In the genomic region with DNA sequence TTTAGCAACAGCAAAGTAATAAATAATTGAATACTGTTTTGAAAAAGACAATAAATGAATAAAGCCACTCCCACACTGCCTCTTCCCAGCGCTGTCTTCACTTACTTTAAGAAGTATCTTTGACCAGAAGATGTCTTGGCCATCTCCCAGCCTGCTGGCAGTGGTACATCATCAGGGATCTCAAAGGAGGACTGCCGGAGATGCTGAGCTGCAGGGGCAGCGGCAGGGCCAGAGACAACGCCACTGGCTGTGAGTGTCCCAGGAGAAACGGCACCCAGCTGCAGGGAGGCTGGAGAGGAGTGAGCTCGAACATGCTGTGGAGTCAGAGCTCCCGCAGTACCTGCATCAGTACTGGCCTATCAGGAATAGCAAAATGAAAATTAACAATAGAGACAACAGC, we compare ENCODE assay signal across 10 mouse cellular contexts. TPM values are rescaled to one million over a fixed set of nuclear protein-coding genes. Genes with fewer than 3 reads are reported as not detected.
DNase-seq lines count a peak whose midpoint lies in the region; ATAC-seq and TF ChIP-seq lines count a peak whose summit lies in the region.
"Had no signal": no experiment of that assay in that cellular context is flagged by ENCODE, and none has a peak within 500 bp of the region (broad histone marks: within the 10 kb centered on the region; RNA-seq: fewer than 3 reads in every experiment).

No protein-coding gene starts in this region.

- intact Hi-C loops in heart, postnatal 10 days (cut with DNase I) = loop anchor here (5.0 to 10.0 kb wide), 6 partner anchors 39 to 819 kb away; a partner anchor contains a TSS

- H3K9me3 ChIP-seq in heart, embryonic 11.5 days (replicated peaks; ENCODE audit: control insufficient read depth, low read length) = no peaks in the 10 kb centered on the region
- H3K9me3 ChIP-seq in hindbrain, embryonic 14.5 days (ENCODE audit: control insufficient read depth, low read length) = no peaks in the 10 kb centered on the region
- no peaks in the 10 kb centered on the region for H3K9me3 ChIP-seq in stomach, postnatal 0 days (ENCODE audit: control insufficient read depth, low read length)

- no peak for TF ChIP-seq CTCF in stomach, postnatal 0 days (IDR thresholded peaks at IDR 0.05; ENCODE audit: low read depth)

- no peak for ATAC-seq in heart, embryonic 11.5 days (replicated peaks; ENCODE audit: insufficient number of reproducible peaks, low FRiP score, low TSS enrichment)
- no peak for ATAC-seq in hindbrain, embryonic 14.5 days (ENCODE audit: low FRiP score)
- no peak for ATAC-seq in stomach, postnatal 0 days (ENCODE audit: low FRiP score, low TSS enrichment)

- no peak overlapping the region for H3K27ac ChIP-seq in heart, embryonic 11.5 days (ENCODE audit: low read depth, low read length)
- no peak overlapping the region for H3K27ac ChIP-seq in hindbrain, embryonic 14.5 days
- no peak overlapping the region for H3K27ac ChIP-seq in stomach, postnatal 0 days (replicated peaks)
- H3K27ac ChIP-seq: layer of hippocampus, adult 2 months had no signal

- WGBS in heart, embryonic 11.5 days (ENCODE audit: insufficient replicate concordance) = 55% methylated on average over 7 of the region's 7 CpGs
- WGBS in hindbrain, embryonic 14.5 days = 46% methylated on average over 7 of the region's 7 CpGs
- 40% methylated on average over 7 of the region's 7 CpGs for WGBS in stomach, postnatal 0 days

- no peak for TF ChIP-seq EP300 in stomach, postnatal 0 days (optimal IDR thresholded peaks at IDR 0.05)

- H3K4me2 ChIP-seq in heart, embryonic 11.5 days = peak overlapping the region; percentile 39
- H3K4me2 ChIP-seq in hindbrain, embryonic 14.5 days (replicated peaks) = peak overlapping the region; percentile 35; the same call in 1 of the 2 replicates
- H3K4me2 ChIP-seq in stomach, postnatal 0 days (replicated peaks; ENCODE audit: low read depth) = peak overlapping the region; percentile 32

- 0 out of 2 replicates have a peak overlapping the region, but pooled peaks have one; percentile 5 for H3K4me3 ChIP-seq in heart, embryonic 11.5 days (ENCODE audit: low read depth, low read length)
- H3K4me3 ChIP-seq in hindbrain, embryonic 14.5 days (replicated peaks; ENCODE audit: low read length) = no peak overlapping the region
- H3K4me3 ChIP-seq in stomach, postnatal 0 days (ENCODE audit: low read depth, low read length) = no peak overlapping the region
- H3K4me3 ChIP-seq: layer of hippocampus, adult 2 months had no signal

- H3K36me3 ChIP-seq in heart, embryonic 11.5 days (ENCODE audit: control insufficient read depth, insufficient read depth, low read length) = peaks cover 11% of the 10 kb centered on the region; the same call in 1 of the 2 replicates
- no peaks in the 10 kb centered on the region for H3K36me3 ChIP-seq in hindbrain, embryonic 14.5 days (replicated peaks; ENCODE audit: control insufficient read depth, insufficient read depth)
- H3K36me3 ChIP-seq in stomach, postnatal 0 days (ENCODE audit: control insufficient read depth, insufficient read depth, low read length) = no peaks in the 10 kb centered on the region; the same call in 1 of the 2 replicates

- peaks cover 4% of the 10 kb centered on the region for H3K4me1 ChIP-seq in heart, embryonic 11.5 days (ENCODE audit: control insufficient read depth, insufficient read depth, low read length)
- H3K4me1 ChIP-seq in hindbrain, embryonic 14.5 days (replicated peaks; ENCODE audit: control insufficient read depth, insufficient read depth, low read length) = peaks cover 6% of the 10 kb centered on the region
- no peaks in the 10 kb centered on the region for H3K4me1 ChIP-seq in stomach, postnatal 0 days (replicated peaks; ENCODE audit: control insufficient read depth, insufficient read depth)

- H3K9ac ChIP-seq in heart, embryonic 11.5 days (ENCODE audit: low read depth, low read length) = no peak overlapping the region
- no peak overlapping the region for H3K9ac ChIP-seq in hindbrain, embryonic 14.5 days
- 0 out of 2 replicates have a peak overlapping the region, but pooled peaks have one; percentile 18 for H3K9ac ChIP-seq in stomach, postnatal 0 days (ENCODE audit: low read length)

- H3K27me3 ChIP-seq in heart, embryonic 11.5 days (ENCODE audit: control insufficient read depth, insufficient read depth, low read length) = no peaks in the 10 kb centered on the region; the same call in 1 of the 2 replicates
- peaks cover 18% of the 10 kb centered on the region for H3K27me3 ChIP-seq in hindbrain, embryonic 14.5 days (ENCODE audit: control insufficient read depth, insufficient read depth, low read length)
- H3K27me3 ChIP-seq in stomach, postnatal 0 days (ENCODE audit: control insufficient read depth, insufficient read depth, low read length) = no peaks in the 10 kb centered on the region

- DNase-seq in heart, postnatal 10 days = no peak
- peak; percentile 45 for DNase-seq in testis, postnatal 10 days (ENCODE audit: low spot score)
- no peak for DNase-seq in testis, postnatal 14 days (ENCODE audit: low spot score)
- no peak for DNase-seq in hindbrain, embryonic 14.5 days (ENCODE audit: low spot score)
- DNase-seq in stomach, postnatal 0 days (ENCODE audit: low spot score) = no peak
- DNase-seq in adrenal gland, postnatal 36 days = no peak
- DNase-seq in Muller cell, postnatal 12 days (ENCODE audit: inconsistent ontology term) = no peak

RNA-seq across cellular contexts. Expression of a gene that starts 3.0 kb away (rescaled TPM):
- 25.3 and 27.1 TPM in 2 replicates for polyA plus RNA-seq in heart, embryonic 11.5 days (2014; fragmentation: Nextera tagmentation; extraction: Ambion mirVana)
- total RNA-seq in heart, postnatal 10 days (2021) = 10 to 100 TPM; 63.6 to 70.5 TPM
- polyA plus RNA-seq in hindbrain, embryonic 14.5 days (2014; fragmentation: Nextera tagmentation; extraction: Ambion mirVana) = 9.5 and 10.1 TPM in 2 replicates
- 13.6 and 16.0 TPM in 2 replicates for polyA plus RNA-seq in stomach, postnatal 0 days (2015; fragmentation: Nextera tagmentation; extraction: Ambion mirVana)
- 10 to 100 TPM; 79.7 to 81.0 TPM for total RNA-seq in adrenal gland, postnatal 36 days (2021)
- total RNA-seq: megakaryocyte progenitor cell, adult 5-6 weeks had no signal

RNA-seq across cellular contexts. Expression of a gene that starts 41.3 kb away (rescaled TPM):
- polyA plus RNA-seq in heart, embryonic 11.5 days (2014; fragmentation: Nextera tagmentation; extraction: Ambion mirVana) = 9.1 and 9.4 TPM in 2 replicates
- 1 to 10 TPM in 1 of 2 experiments, under 1 TPM in 1; 0.79 to 1.3 TPM for total RNA-seq in heart, postnatal 10 days (2021)
- polyA plus RNA-seq in hindbrain, embryonic 14.5 days (2014; fragmentation: Nextera tagmentation; extraction: Ambion mirVana) = 18.3 and 19.5 TPM in 2 replicates
- polyA plus RNA-seq in stomach, postnatal 0 days (2015; fragmentation: Nextera tagmentation; extraction: Ambion mirVana) = 3.3 and 3.7 TPM in 2 replicates
- 1 to 10 TPM; 3.7 to 7.4 TPM for total RNA-seq in adrenal gland, postnatal 36 days (2021)
